Mouse (Mus musculus) heart, embryonic 16.5 days (tissue): ENCODE results near the gene Vnn1. TPM values are rescaled to one million over a fixed set of nuclear protein-coding genes. Genes with fewer than 3 reads are reported as not detected.

ENCODE experiments used
- ATAC-seq: fragments of 200-750 bp; cut with Nextera tagmentation; replicated peaks from 2 replicates; pipeline ENCODE4 v1.8.0; 2017; ENCODE audit warnings: moderate number of reproducible peaks; ENCODE audit not compliant: insufficient read depth, low FRiP score; ENCODE audit errors: extremely low read depth
- H3K27ac ChIP-seq: fragments of 300-500 bp; sonication (generic); 2 replicates; pipeline ENCODE4 v1.5.1; 2014; ENCODE audit warnings: mild to moderate bottlenecking, low read length, control low read depth, moderate library complexity
- H3K27me3 ChIP-seq: fragments of 300-500 bp; sonication (generic); 2 replicates; pipeline ENCODE4 v1.6.1; 2014; ENCODE audit warnings: low read length, mixed read lengths; ENCODE audit not compliant: control insufficient read depth, insufficient read depth
- H3K36me3 ChIP-seq: fragments of 300-500 bp; sonication (generic); 2 replicates; pipeline ENCODE4 v1.6.1; 2014; ENCODE audit not compliant: control insufficient read depth, insufficient read depth
- H3K4me1 ChIP-seq: fragments of 300-500 bp; sonication (generic); 2 replicates; pipeline ENCODE4 v1.6.1; 2014; ENCODE audit warnings: low read length, mixed read lengths; ENCODE audit not compliant: control insufficient read depth, insufficient read depth
- H3K4me2 ChIP-seq: fragments of 300-500 bp; sonication (generic); 2 replicates; pipeline ENCODE4 v1.6.1; 2014; ENCODE audit warnings: low read depth, mild to moderate bottlenecking, control low read depth, low read length
- H3K4me3 ChIP-seq: fragments of 300-500 bp; sonication (generic); 2 replicates; pipeline ENCODE4 v1.5.1; 2014; ENCODE audit warnings: mild to moderate bottlenecking, control low read depth, low read length
- H3K9ac ChIP-seq: fragments of 300-500 bp; sonication (generic); 2 replicates; pipeline ENCODE4 v1.6.1; 2014; ENCODE audit warnings: low read length, control low read depth
- H3K9me3 ChIP-seq: fragments of 300-500 bp; sonication (generic); replicated peaks from 2 replicates; pipeline ENCODE4 v1.6.1; 2016; ENCODE audit warnings: low read length; ENCODE audit not compliant: control insufficient read depth
- WGBS: fragments of 180-500 bp; shearing (Covaris S2); extraction: QIAGEN DNeasy Blood & Tissue Kit; methylation state at CpG from one replicate; pipeline ENCODE4 v1.1.7; 2014; 5-methylcytosine and 5-hydroxymethylcytosine counted together
- polyA plus RNA-seq: library from polyadenylated mRNA; unstranded; fragments of >200 nt; fragmentation: Nextera tagmentation; extraction: Ambion mirVana; gene quantifications from 2 replicates; pipeline ENCODE4 v1.2.1, GENCODE M21; 2015

Gene Vnn1
- polyA plus RNA-seq, 1 experiment from 2014 or later: 2.3 TPM

DNA sequence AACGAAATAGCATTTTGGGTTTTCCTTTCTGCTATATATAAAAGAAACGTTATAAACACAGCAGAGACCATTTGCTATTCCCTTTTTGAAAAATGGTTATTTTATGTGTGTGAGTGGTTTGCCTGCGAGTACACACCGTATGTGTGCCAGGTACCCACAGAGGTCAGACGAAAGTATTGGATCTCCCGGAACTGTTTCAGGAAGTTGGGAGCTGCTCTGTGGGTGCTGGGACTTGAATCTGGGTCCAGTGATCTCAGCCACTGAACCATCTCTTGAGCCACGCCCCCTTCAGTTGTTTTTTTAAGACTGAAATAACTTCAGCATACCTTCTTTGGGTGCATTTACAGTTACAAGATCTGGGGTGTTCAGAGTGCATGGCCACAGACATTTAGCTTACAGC lies 888 bp downstream of the Vnn1 start:
- Histone ChIP-seq H3K9me3 (no peaks in the 10 kb centered on the region), H3K4me3 (no peak overlapping the region), H3K4me2 (no peak overlapping the region), H3K9ac (no peak overlapping the region), H3K4me1 (peaks cover 5% of the 10 kb centered on the region; the same call in 1 of the 2 replicates), H3K27ac (no peak overlapping the region), H3K27me3 (no peaks in the 10 kb centered on the region), H3K36me3 (no peaks in the 10 kb centered on the region)
- no peak for ATAC-seq
- 72% methylated on average over 7 of the region's 7 CpGs for WGBS

DNA sequence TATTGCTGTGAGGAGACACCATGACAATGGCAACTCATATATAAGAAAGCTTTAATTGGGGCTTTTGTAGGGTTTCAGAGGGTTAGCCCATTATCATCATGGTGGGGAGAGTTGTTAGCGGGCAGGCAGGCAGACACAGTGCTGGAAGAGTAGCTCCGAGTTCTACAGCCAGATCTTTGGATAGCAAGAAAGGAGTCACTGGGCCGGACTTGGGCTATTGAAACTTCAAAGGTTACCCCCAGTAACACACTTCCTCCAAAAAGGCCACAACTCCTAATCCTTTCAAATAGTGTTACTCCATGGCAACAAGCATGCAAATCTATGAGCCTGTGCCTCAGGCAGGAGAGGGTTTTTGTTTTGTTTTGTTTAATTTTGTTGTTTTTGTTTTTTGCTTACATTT lies 6.6 kb downstream of the Vnn1 start:
- no peaks in the 10 kb centered on the region for H3K36me3 ChIP-seq
- no peak overlapping the region for H3K4me3 ChIP-seq
- H3K4me1 ChIP-seq: no peaks in the 10 kb centered on the region
- H3K9me3 ChIP-seq: no peaks in the 10 kb centered on the region
- H3K27me3 ChIP-seq: no peaks in the 10 kb centered on the region
- no peak overlapping the region for H3K9ac ChIP-seq
- no peak overlapping the region for H3K4me2 ChIP-seq
- no peak for ATAC-seq
- H3K27ac ChIP-seq: no peak overlapping the region
- WGBS: 77% methylated on average over 3 of the region's 3 CpGs

- no peaks in the 10 kb centered on the region for H3K9me3 ChIP-seq
- no peaks in the 10 kb centered on the region for H3K4me1 ChIP-seq
- no peak for ATAC-seq
- no peak overlapping the region for H3K9ac ChIP-seq
- no peak overlapping the region for H3K4me2 ChIP-seq
- no peaks in the 10 kb centered on the region for H3K27me3 ChIP-seq
- no peaks in the 10 kb centered on the region for H3K36me3 ChIP-seq
- WGBS: 88% methylated on average over 1 of the region's 1 CpGs
- no peak overlapping the region for H3K27ac ChIP-seq
- no peak overlapping the region for H3K4me3 ChIP-seq
Observed at GRCm38 (mm10) chr10:23905661-23906060, 11.2 kb downstream of the Vnn1 start.

DNA sequence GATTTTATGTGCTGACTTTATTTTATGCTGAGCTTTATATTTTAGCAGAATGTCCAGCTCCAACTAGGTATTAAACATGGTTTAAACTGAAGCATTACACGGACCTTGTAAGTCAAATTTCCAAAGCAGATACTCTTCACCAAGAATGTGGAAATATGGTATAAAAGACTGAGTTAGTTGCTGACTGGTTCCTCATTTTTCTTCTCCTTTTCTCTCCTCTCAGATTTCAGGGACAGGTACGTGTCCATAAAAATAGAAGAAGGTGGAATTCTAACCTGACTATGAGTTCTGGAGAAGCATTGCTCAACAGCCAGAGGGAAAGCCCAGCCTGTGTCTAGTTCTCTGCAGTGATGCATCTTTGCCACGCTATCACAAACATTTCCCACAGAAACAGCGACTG lies 25.6 kb downstream of the Vnn1 start, which contains the start of gene Taar1:
Gene Taar1, plus strand, starts transcription at position 301 of the 400 bp plus-strand sequence.
- Histone ChIP-seq H3K4me3 (no peak within 1 kb of the TSS), H3K27me3 (no peaks in the 10 kb centered on the region), H3K4me2 (no peak within 1 kb of the TSS), H3K9me3 (no peaks in the 10 kb centered on the region), H3K36me3 (no peaks in the 10 kb centered on the region), H3K9ac (no peak within 1 kb of the TSS), H3K27ac (no peak within 1 kb of the TSS), H3K4me1 (no peaks in the 10 kb centered on the region)
- 77% methylated on average over 4 of the region's 4 CpGs for WGBS
- ATAC-seq: no peak

DNA sequence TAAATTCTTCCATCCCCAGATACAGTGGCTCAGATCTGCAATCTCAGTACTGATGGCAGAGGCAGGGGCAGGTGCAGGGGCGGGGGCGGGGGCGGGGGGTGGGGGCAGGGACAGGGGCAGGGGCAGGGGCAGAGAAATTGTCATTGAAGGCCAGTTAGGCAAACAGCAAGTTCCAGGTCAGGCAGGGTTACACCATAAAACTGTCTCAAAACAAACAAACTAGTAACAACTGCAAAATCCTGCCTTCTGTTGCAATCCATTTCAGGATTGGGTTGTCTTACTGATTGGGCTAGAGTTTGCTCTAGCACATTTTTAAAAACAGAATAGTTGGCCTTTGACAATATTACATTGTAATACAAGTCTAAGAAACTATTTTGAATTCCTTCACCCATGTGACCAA lies 28.0 kb downstream of the Vnn1 start:
- ATAC-seq: no peak
- no peaks in the 10 kb centered on the region for H3K4me1 ChIP-seq
- H3K4me3 ChIP-seq: no peak overlapping the region
- H3K4me2 ChIP-seq: no peak overlapping the region
- no peaks in the 10 kb centered on the region for H3K9me3 ChIP-seq
- no peak overlapping the region for H3K9ac ChIP-seq
- no peak overlapping the region for H3K27ac ChIP-seq
- 76% methylated on average over 3 of the region's 3 CpGs for WGBS
- H3K36me3 ChIP-seq: no peaks in the 10 kb centered on the region
- H3K27me3 ChIP-seq: no peaks in the 10 kb centered on the region

DNA sequence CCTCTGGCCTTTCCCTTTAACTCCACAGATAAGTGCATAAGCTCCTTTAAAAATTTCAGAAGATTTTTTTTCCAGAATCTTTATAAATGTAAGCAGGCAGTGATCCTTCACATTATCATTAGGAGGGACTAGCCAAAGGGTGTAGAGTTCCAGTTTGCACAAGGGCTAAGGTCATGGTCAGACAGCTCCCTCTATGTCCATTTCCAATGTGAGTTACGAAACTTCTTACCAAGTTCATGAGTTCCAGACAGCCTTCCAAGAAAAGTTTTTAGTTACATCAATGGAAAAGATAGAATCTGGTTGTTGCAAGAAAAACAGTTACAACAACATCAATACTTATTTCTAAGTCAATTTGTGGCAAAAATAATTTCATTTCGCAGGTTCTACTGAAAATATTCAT lies 29.5 kb downstream of the Vnn1 start:
- Histone ChIP-seq H3K4me2 (no peak overlapping the region), H3K4me1 (no peaks in the 10 kb centered on the region), H3K36me3 (no peaks in the 10 kb centered on the region), H3K27ac (no peak overlapping the region), H3K9me3 (no peaks in the 10 kb centered on the region), H3K4me3 (no peak overlapping the region), H3K27me3 (no peaks in the 10 kb centered on the region), H3K9ac (no peak overlapping the region)
- WGBS: 72% methylated on average over 2 of the region's 2 CpGs
- ATAC-seq: no peak

DNA sequence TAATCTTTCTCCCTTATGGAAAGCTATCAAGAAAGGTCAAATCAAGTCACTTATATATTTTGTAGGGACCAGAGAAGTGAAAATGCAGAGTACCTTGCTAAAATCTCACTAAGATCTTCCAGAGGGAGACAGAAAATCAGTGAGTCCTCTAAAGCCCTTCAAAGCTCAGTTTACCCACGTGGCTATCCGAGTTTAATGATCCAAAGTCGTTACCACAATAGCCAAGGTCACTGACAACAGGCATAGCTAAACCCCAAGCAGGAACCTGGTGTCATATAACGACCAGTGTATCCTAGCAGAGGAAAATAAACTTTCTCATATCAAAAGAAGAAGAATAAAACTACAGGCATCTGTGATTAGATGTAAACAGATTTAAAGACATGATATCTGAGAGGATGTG lies 43.1 kb downstream of the Vnn1 start:
- H3K36me3 ChIP-seq: no peaks in the 10 kb centered on the region
- H3K9me3 ChIP-seq: no peaks in the 10 kb centered on the region
- H3K9ac ChIP-seq: no peak overlapping the region
- WGBS: 44% methylated on average over 4 of the region's 4 CpGs
- H3K27ac ChIP-seq: no peak overlapping the region
- no peaks in the 10 kb centered on the region for H3K4me1 ChIP-seq
- no peak overlapping the region for H3K4me2 ChIP-seq
- no peak for ATAC-seq
- H3K4me3 ChIP-seq: no peak overlapping the region
- no peaks in the 10 kb centered on the region for H3K27me3 ChIP-seq

DNA sequence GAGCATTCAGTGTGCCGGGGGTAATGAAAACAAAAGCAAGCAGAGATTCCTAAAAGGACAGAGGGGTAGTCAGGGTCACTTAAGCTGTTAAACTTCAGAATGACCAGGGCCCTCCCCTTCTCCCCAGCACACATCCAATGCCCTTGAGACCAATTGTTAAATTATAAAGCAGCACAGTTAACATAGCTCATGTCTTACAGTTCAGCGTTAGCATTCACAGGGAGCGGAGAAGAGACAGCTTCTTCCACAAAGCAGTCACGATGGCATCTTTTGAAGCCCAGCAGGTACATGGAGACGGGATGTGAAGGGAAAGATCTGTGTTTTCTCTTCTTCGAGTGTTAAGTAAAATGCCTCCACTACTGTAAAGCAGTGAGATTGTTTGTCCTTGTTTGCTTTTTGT lies 43.8 kb downstream of the Vnn1 start, which contains the start of gene Taar2:
Gene Taar2, plus strand, starts transcription at position 261 of the 400 bp plus-strand sequence.
- ATAC-seq: no peak
- H3K4me2 ChIP-seq: no peak within 1 kb of the TSS
- no peaks in the 10 kb centered on the region for H3K36me3 ChIP-seq
- no peak within 1 kb of the TSS for H3K4me3 ChIP-seq
- H3K27me3 ChIP-seq: no peaks in the 10 kb centered on the region
- no peak within 1 kb of the TSS for H3K9ac ChIP-seq
- WGBS: 68% methylated on average over 6 of the region's 6 CpGs
- H3K4me1 ChIP-seq: no peaks in the 10 kb centered on the region
- H3K9me3 ChIP-seq: no peaks in the 10 kb centered on the region
- no peak within 1 kb of the TSS for H3K27ac ChIP-seq

GRCm38 (mm10) chr10:23942465-23942864 lies 48.0 kb downstream of the Vnn1 start:
- Histone ChIP-seq H3K36me3 (no peaks in the 10 kb centered on the region), H3K4me1 (no peaks in the 10 kb centered on the region), H3K4me2 (no peak overlapping the region), H3K27ac (no peak overlapping the region), H3K9ac (no peak overlapping the region), H3K27me3 (no peaks in the 10 kb centered on the region), H3K9me3 (no peaks in the 10 kb centered on the region), H3K4me3 (no peak overlapping the region)
- ATAC-seq: no peak
- WGBS: 77% methylated on average over 5 of the region's 5 CpGs

DNA sequence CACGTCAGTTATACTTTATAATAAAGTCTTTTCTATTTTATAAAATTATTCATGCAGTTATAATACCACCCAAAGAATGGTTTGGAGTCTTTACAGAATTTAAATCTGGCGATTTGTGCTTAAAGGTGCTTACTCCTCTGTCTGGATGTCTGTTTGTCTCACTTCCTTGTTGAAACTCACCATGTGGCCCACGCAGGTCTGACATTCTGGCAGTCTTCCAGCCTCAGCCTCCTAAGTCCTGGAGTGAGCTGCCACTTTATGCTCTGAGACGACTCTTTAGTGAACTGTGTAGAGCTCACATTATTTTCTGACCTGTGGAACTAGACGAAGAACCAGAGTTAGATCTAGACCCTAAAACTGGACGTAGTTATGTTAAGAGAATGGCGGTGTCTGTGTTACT lies 53.5 kb downstream of the Vnn1 start:
- Histone ChIP-seq H3K9me3 (no peaks in the 10 kb centered on the region), H3K4me2 (no peak overlapping the region), H3K36me3 (no peaks in the 10 kb centered on the region), H3K4me3 (no peak overlapping the region), H3K27ac (no peak overlapping the region), H3K9ac (no peak overlapping the region), H3K4me1 (no peaks in the 10 kb centered on the region), H3K27me3 (no peaks in the 10 kb centered on the region)
- ATAC-seq: no peak
- 38% methylated on average over 7 of the region's 7 CpGs for WGBS
